Mouse (Mus musculus) cerebellum, adult 2 months (tissue): ENCODE results near the gene Sp2. TPM values are rescaled to one million over a fixed set of nuclear protein-coding genes. Genes with fewer than 3 reads are reported as not detected.

Experiments
- DNase-seq, 2 experiments: peaks; one replicate each; pipeline ENCODE4 v3.0.0; 2021
- H3K27ac ChIP-seq: fragments of 200-500 bp; 2 replicates; pipeline ENCODE4 v1.5.1; 2012; ENCODE audit warnings: low read length, control low read depth, inconsistent platforms; ENCODE audit not compliant: insufficient read depth
- H3K27me3 ChIP-seq: fragments of 200-500 bp; 2 replicates; pipeline ENCODE4 v1.6.1; 2012; ENCODE audit warnings: inconsistent platforms, mild to moderate bottlenecking, low read length, moderate library complexity; ENCODE audit not compliant: control insufficient read depth, insufficient read depth
- H3K4me1 ChIP-seq: fragments of 200-500 bp; 2 replicates; pipeline ENCODE4 v1.6.1; 2011; ENCODE audit warnings: low read length; ENCODE audit not compliant: control insufficient read depth, insufficient read depth
- H3K4me3 ChIP-seq: fragments of 200-500 bp; replicated peaks from 2 replicates; pipeline ENCODE3; 2011; ENCODE audit warnings: mild to moderate bottlenecking, low read depth, low read length, control low read depth; ENCODE audit not compliant: insufficient read depth
- CTCF ChIP-seq: fragments of 200-500 bp; IDR thresholded peaks from 2 replicates; pipeline ENCODE4 v1.5.1; 2011; ENCODE audit warnings: low read depth, mild to moderate bottlenecking, control low read depth, low read length, moderate library complexity, borderline replicate concordance; ENCODE audit not compliant: insufficient read depth
- POLR2A ChIP-seq: fragments of 200-500 bp; IDR thresholded peaks from 2 replicates; pipeline ENCODE4 v1.6.1; 2011; ENCODE audit warnings: low read length, control low read depth, borderline replicate concordance; ENCODE audit not compliant: insufficient read depth
- WGBS: fragments of 180-500 bp; shearing (Covaris S2); methylation state at CpG from one replicate; pipeline ENCODE4 v1.1.7; 2018; 5-methylcytosine and 5-hydroxymethylcytosine counted together
- polyA plus RNA-seq: library from polyadenylated mRNA; depleted of rRNA; stranded (reverse); fragments of >200 nt; gene quantifications from 2 replicates; pipeline ENCODE4 v1.2.3, GENCODE M21; 2012

Gene Sp2
- polyA plus RNA-seq, 1 experiment, result 15.4 TPM

- Histone ChIP-seq H3K4me1 (no peaks in the 10 kb centered on the region), H3K4me3 (no peak overlapping the region), H3K27me3 (peaks cover 2% of the 10 kb centered on the region), H3K27ac (no peak overlapping the region)
- TF ChIP-seq POLR2A (no peak), CTCF (no peak)
- DNase-seq, result no peak
- WGBS, result 67% methylated on average over 8 of the region's 8 CpGs
These were observed 26.5 kb upstream of the Sp2 start for GRCm38 (mm10) chr11:97009198-97009790.

- no peak for DNase-seq
- Histone ChIP-seq H3K4me3 (no peak overlapping the region), H3K4me1 (no peaks in the 10 kb centered on the region), H3K27ac (no peak overlapping the region), H3K27me3 (peaks cover 2% of the 10 kb centered on the region)
- 64% methylated on average over 9 of the region's 9 CpGs for WGBS
- TF ChIP-seq POLR2A (no peak), CTCF (no peak)
These were observed 24.5 kb upstream of the Sp2 start for GRCm38 (mm10) chr11:97007093-97007794.

- WGBS, result 27% methylated on average over 5 of the region's 5 CpGs
- Histone ChIP-seq H3K4me3 (no peak overlapping the region), H3K4me1 (no peaks in the 10 kb centered on the region), H3K27me3 (peaks cover 2% of the 10 kb centered on the region), H3K27ac (no peak overlapping the region)
- TF ChIP-seq CTCF, result no peak
- no peak for TF ChIP-seq POLR2A
- DNase-seq, result no peak
These were observed 20.4 kb upstream of the Sp2 start for GRCm38 (mm10) chr11:97003170-97003569.

- H3K27ac ChIP-seq, result peak overlapping the region; percentile 13; the same call in 1 of the 2 replicates
- 11% methylated on average over 30 of the region's 30 CpGs for WGBS
- H3K4me1 ChIP-seq, result no peaks in the 10 kb centered on the region
- TF ChIP-seq CTCF (no peak), POLR2A (0 out of 2 replicates have a peak, but pooled peaks have one; percentile 15)
- no peaks in the 10 kb centered on the region for H3K27me3 ChIP-seq
- peak; percentile 61 to 73 for DNase-seq
- H3K4me3 ChIP-seq, result peak overlapping the region; percentile 32
These were observed 14.7 kb upstream of the Sp2 start for GRCm38 (mm10) chr11:96997380-96997956.

GRCm38 (mm10) chr11:96996773-96997379 lies 14.1 kb upstream of the Sp2 start:
- DNase-seq, result no peak
- 25% methylated on average over 17 of the region's 17 CpGs for WGBS
- Histone ChIP-seq H3K27ac (peak overlapping the region; percentile 13; the same call in 1 of the 2 replicates), H3K27me3 (no peaks in the 10 kb centered on the region), H3K4me3 (peak overlapping the region; percentile 32), H3K4me1 (no peaks in the 10 kb centered on the region)
- TF ChIP-seq CTCF (no peak), POLR2A (no peak)

- no peak overlapping the region for H3K4me3 ChIP-seq
- 91% methylated on average over 15 of the region's 15 CpGs for WGBS
- no peak for DNase-seq
- no peaks in the 10 kb centered on the region for H3K4me1 ChIP-seq
- TF ChIP-seq CTCF (no peak), POLR2A (no peak)
- no peaks in the 10 kb centered on the region for H3K27me3 ChIP-seq
- H3K27ac ChIP-seq, result no peak overlapping the region
These were observed 13.3 kb upstream of the Sp2 start for GRCm38 (mm10) chr11:96995836-96996772.

GRCm38 (mm10) chr11:96995031-96995430 lies 12.3 kb upstream of the Sp2 start:
- Histone ChIP-seq H3K4me1 (no peaks in the 10 kb centered on the region), H3K4me3 (no peak overlapping the region), H3K27ac (no peak overlapping the region), H3K27me3 (no peaks in the 10 kb centered on the region)
- 50% methylated on average over 5 of the region's 5 CpGs for WGBS
- TF ChIP-seq POLR2A (no peak), CTCF (no peak)
- no peak for DNase-seq
